Mouse (Mus musculus) gastrocnemius, adult 2 months (tissue): ENCODE data around the gene Lyl1. TPM values are rescaled to one million over a fixed set of nuclear protein-coding genes. Genes with fewer than 3 reads are reported as not detected.
"Not testable (repeated sequence)": the region's sequence is repeated elsewhere in the genome, so short reads cannot be mapped to it uniquely, and the experiment has no call there.

Source experiments
- DNase-seq: peaks from one replicate; pipeline ENCODE4 v3.0.0; 2022
- H3K27ac ChIP-seq: fragments of 200-600 bp; 2 replicates; pipeline ENCODE4 v1.8.1; 2022; ENCODE audit warnings: mild to moderate bottlenecking
- H3K4me3 ChIP-seq: fragments of 200-600 bp; 2 replicates; pipeline ENCODE4 v1.8.1; 2022; ENCODE audit warnings: mild to moderate bottlenecking, moderate library complexity
- CTCF ChIP-seq: fragments of 200-600 bp; IDR thresholded peaks from 2 replicates; pipeline ENCODE4 v1.8.1; 2022; ENCODE audit warnings: antibody characterized with exemption, mild to moderate bottlenecking, moderate library complexity
- intact Hi-C: fragments of 180-260 bp; cut with DNase I; formaldehyde crosslinking; loops from one replicate; pipeline ENCODE4 v1.15.1; 2025
- total RNA-seq, 2 experiments: library from RNA; stranded (reverse); gene quantifications; 2 replicates each; pipeline ENCODE4 v1.2.3; 2021

Gene Lyl1
- total RNA-seq, 2 experiments from 2014 or later: 1.1 to 1.3 TPM

- no peak for TF ChIP-seq CTCF
- Histone ChIP-seq H3K4me3 (peak overlapping the region; percentile 85), H3K27ac (peak overlapping the region; percentile 98)
- intact Hi-C loops: loop anchor here (10.0 kb wide), 1 partner anchor 314 kb away; the partner anchor contains the start of gene Junb
- peak; percentile 77 for DNase-seq
Observed at GRCm38 (mm10) chr8:84660819-84661457, 40.3 kb upstream of the Lyl1 start.

DNA sequence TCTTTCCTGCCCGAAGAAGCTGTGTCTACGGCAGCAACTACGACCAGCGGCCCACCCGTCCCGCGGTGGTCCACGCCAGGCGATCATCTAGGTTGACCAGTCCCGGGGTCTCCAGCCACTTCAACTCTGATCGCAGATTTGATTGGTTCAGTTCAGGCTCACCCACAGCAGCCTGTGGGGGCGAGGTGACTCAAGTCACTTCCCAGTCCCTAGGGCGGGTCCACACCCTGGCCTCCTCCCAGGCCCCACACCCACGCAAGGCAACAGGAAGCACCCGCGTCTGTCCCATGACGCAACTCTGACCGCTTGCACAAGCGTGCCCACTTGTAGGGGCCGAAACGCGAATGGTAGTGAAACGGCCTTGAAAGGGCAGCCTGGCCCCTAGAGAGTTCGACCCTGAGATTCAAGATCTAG lies 39.8 kb upstream of the Lyl1 start:
- peak; percentile 95 for DNase-seq
- H3K27ac ChIP-seq: peak overlapping the region; percentile 98
- no peak for TF ChIP-seq CTCF
- intact Hi-C loops: loop anchor here (10.0 kb wide), 1 partner anchor 313 kb away; the partner anchor contains the start of gene Junb
- H3K4me3 ChIP-seq: peak overlapping the region; percentile 85

- TF ChIP-seq CTCF: no peak
- peak; percentile 65 for DNase-seq
- intact Hi-C loops: loop anchor here (10.0 kb wide), 1 partner anchor 313 kb away; the partner anchor contains the start of gene Junb
- peak overlapping the region; percentile 85 for H3K4me3 ChIP-seq
- H3K27ac ChIP-seq: peak overlapping the region; percentile 98
Observed at GRCm38 (mm10) chr8:84661961-84662571, 39.2 kb upstream of the Lyl1 start.

GRCm38 (mm10) chr8:84662581-84663065 lies 38.6 kb upstream of the Lyl1 start, which contains the start of gene Ier2:
Ier2 (minus strand) TSS chr8:84662852.
- TF ChIP-seq CTCF: no peak; the same call in 1 of the 2 replicates
- peak within 1 kb of the TSS; percentile 98 for H3K27ac ChIP-seq
- DNase-seq: peak; percentile 95
- intact Hi-C loops: loop anchor here (10.0 kb wide), 1 partner anchor 312 kb away; the partner anchor contains the start of gene Junb
- H3K4me3 ChIP-seq: peak within 1 kb of the TSS; percentile 85

DNA sequence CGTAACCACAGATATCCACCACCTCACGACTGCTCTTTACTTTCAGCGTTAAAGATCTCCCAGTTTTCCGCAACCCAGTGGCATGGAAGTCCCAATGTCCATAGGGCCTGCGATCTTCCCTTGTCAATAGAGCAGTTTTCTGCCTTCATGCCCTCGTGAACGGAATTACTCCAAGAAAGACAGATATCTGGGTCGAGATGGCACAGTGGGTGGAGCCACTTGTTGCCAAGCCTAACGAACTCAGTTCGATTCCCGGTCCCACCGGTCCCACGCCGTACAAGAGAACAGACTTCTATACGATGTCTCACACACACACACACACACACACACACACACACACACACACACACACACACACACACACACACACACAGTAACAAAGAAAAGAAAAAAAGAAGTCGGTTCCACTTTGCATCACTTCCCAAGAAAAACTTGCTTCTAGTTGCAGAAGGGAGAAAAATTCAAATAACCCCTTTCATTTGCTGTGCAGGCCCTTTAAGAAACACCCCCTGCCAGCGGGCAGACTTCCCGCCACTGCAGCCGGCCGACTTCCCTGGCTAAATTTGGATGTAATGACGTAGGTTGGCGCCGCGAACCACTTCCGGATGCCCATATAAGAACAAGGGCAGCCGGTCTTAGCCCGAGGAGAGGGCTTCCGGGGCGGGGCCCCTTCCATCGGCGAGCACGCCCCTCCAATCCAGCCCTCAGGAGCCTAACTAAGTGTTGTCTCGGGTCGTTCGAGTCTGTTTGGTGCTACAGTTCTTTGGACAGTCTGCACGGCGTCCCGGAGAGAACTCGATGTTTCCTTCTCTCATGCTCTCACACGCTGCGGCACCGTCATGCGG lies 37.6 kb upstream of the Lyl1 start:
- DNase-seq: peak; percentile 99
- no peak for TF ChIP-seq CTCF
- H3K27ac ChIP-seq: peak overlapping the region; percentile 98
- peak overlapping the region; percentile 85 for H3K4me3 ChIP-seq
- intact Hi-C loops: loop anchor here (2.0 to 10.0 kb wide), 2 partner anchors 27 to 311 kb away; partner anchors contain the start of gene Junb

DNA sequence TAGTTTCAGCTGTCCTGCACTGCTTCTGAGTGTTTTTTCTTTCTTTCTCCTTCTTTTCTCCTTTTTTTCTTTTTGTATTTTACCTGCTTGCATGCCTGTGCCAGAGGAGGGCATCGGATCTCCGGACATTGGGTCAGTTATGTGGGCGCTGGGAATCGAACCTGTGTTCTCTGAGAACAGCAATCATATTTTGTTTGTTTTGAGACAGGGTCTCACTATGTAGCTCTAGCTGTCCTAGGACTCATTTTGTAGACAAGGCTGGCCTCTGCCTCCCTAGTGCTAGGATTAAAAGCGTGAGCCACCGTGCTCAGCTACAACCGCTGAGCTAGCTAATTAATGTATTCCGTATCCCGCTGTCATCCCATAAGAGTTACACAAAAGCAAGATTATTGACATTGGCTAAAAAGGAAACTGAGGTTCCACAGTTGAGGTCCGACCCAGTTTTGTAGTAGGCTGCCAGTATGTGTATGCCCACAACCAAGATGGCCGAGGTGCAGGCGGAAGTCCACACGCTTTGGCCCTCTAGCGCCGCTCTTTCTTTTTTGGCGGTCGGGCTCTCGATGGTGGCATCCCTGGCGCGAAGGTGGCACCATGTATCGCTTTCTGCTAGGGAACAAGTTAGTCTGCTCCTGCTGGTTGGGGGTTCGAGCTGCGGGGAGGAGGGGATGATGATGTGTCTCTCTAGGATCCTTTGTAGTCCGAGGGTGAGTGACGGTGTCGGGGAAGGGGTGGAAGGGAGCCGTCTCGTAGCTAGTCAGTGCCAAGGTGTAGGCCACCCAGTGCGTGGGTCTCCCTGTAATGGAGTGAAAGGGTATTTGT lies 36.5 kb upstream of the Lyl1 start:
- peak overlapping the region; percentile 98 for H3K27ac ChIP-seq
- peak overlapping the region; percentile 85 for H3K4me3 ChIP-seq
- DNase-seq: peak; percentile 87
- TF ChIP-seq CTCF: peak; percentile 56
- intact Hi-C loops: loop anchor here (2.0 to 10.0 kb wide), 2 partner anchors 26 to 310 kb away; partner anchors contain the start of gene Junb

DNA sequence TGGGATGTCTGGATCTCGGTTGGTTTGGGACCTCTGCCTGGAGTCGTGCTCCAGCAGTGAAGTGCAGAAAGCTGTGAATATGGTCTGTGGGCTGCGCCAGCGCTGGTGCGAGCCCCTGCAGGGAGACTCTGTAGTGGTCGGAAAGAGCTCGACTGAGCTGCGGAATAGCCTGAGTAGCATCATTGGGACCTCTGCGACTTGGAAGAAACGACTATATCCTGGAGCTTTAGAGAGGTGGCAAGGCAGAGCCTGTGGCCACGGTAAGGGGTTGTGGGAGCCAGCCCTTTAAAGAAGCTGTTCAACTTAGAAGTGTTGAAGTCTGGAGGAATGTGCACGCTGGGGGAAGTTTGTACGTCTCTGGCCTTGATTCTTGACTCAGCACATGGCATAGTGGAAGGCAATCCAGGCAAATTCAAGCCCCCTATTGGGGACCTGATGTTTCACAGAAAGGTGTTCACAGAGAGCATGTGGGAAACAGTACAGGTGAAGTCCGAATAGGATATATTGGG lies 35.8 kb upstream of the Lyl1 start:
- intact Hi-C loops: loop anchor here (2.0 to 10.0 kb wide), 2 partner anchors 25 to 309 kb away; partner anchors contain the start of gene Junb
- no peak for DNase-seq
- no peak for TF ChIP-seq CTCF

DNA sequence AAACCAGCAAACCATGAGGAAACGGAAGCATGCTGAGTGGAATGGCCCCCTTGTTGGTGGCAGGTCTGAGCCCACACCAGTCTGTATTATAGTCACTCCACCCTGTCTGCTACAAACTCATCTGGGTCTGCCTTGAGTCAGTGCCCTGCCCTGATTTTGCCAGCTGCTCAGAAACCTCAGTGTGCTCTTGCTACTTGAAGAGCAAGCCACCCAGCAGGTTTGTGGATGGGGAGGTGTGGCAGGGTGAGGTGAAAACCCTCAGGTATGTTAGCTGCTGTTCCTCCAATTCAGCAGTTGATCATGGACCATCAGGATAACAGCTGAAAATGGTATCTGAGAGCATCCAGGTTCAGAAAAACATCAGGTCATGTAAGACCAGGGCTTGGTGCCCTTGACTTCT lies 33.2 kb upstream of the Lyl1 start:
- intact Hi-C loops: loop anchor here (10.0 kb wide), 1 partner anchor 307 kb away; the partner anchor contains the start of gene Junb
- no peak for TF ChIP-seq CTCF
- H3K27ac ChIP-seq: no peak overlapping the region
- no peak overlapping the region for H3K4me3 ChIP-seq
- DNase-seq: no peak

More for the DNA sequence above, 35.8 kb upstream of the Lyl1 start:
- H3K27ac ChIP-seq: peak overlapping the region; percentile 98
- peak overlapping the region; percentile 85 for H3K4me3 ChIP-seq

DNA sequence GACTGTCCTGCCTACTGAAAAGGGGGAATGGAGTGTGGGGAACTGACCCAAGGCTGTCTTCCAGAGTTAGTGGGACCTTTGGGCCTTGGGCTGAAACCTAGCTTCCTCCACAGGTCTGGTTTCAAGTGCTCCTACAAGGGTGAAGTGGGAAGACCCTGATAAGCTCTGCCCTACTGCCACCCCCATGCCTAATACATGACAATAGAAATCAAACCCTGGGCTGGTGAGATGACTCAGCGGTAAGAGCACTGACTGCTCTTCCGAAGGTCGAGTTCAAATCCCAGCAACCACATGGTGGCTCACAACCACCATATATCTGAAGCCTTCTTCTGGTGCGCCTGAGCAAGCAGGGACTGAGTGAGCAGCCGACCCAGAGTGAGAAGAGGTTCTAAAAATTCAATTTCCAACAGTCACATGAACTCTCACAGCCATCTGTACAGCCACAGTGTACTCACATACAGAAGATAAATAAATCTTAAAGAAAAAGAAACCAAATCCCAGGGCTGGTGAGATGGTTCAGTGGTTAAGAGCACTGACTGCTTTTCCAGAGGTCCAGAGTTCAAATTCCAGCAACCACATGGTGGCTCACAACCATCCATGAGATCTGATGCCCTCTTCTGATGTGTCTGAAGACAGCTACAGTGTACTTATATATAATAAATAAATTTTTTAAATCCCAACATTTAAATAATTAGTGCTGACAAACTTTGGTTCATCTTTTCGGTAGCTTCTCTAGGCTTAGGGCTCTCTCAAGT lies 32.3 kb upstream of the Lyl1 start:
- no peak for DNase-seq
- TF ChIP-seq CTCF: no peak
- intact Hi-C loops: loop anchor here (10.0 kb wide), 1 partner anchor 306 kb away; the partner anchor contains the start of gene Junb
- Histone ChIP-seq H3K27ac (no peak overlapping the region), H3K4me3 (no peak overlapping the region)

DNA sequence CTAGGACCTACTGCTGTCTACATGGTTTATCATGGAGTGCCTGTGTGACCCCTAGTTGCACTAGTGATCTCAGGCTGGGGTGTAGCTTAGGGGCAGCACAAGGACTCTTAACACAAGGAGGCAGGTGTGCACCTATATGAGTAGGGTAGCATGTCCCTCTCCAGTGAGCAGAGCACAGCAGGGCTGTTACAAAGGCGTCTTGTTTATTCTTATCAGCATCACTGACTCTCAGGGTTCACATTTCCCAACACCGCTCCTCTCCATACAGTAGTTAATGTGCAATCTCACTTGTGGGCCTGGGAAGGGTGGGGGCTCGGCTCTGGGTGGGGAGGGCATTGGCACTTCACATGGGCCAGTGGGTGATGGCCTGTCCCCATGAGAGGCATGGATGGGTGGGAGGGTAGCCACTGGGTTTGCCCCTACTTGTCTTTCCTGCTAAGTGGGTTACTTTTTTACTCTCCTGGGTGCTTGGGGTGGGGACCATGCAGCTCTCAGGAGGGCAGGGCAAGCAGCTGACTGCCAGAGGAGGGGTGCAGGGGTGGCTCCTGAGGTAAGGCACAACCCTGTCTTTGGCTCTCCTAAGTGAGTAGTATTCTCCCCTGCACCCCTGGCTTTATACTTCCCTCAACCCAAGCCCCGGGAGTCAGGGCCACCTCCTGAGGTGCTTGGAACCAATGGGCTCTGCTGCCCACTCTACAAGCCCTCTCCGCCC lies 30.8 kb upstream of the Lyl1 start:
- H3K27ac ChIP-seq, H3K4me3 ChIP-seq, DNase-seq, intact Hi-C loops: not testable (repeated sequence)
